Mouse (Mus musculus) heart, adult 2 months (tissue): ENCODE data around the gene Ska2. TPM values are rescaled to one million over a fixed set of nuclear protein-coding genes. Genes with fewer than 3 reads are reported as not detected.

Source experiments
- DNase-seq, 2 experiments: peaks; one replicate each; pipeline ENCODE4 v3.0.0; 2021
- H3K27ac ChIP-seq: fragments of 200-600 bp; 2 replicates; pipeline ENCODE4 v1.8.1; 2022
- H3K27me3 ChIP-seq: fragments of 200-500 bp; 2 replicates; pipeline ENCODE4 v1.6.1; 2012; ENCODE audit warnings: mild to moderate bottlenecking, low read length, inconsistent platforms, mixed read lengths; ENCODE audit not compliant: control insufficient read depth, insufficient read depth
- H3K36me3 ChIP-seq: fragments of 200-500 bp; 2 replicates; pipeline ENCODE4 v1.6.1; 2012; ENCODE audit warnings: low read length, inconsistent platforms; ENCODE audit not compliant: control insufficient read depth, insufficient read depth
- H3K4me1 ChIP-seq: fragments of 200-500 bp; 2 replicates; pipeline ENCODE4 v1.6.1; 2011; ENCODE audit warnings: low read length; ENCODE audit not compliant: control insufficient read depth, insufficient read depth
- H3K4me3 ChIP-seq: fragments of 200-600 bp; 2 replicates; pipeline ENCODE4 v1.8.1; 2022
- H3K79me2 ChIP-seq: fragments of 200-500 bp; replicated peaks from 2 replicates; pipeline ENCODE4 v1.6.1; 2012; ENCODE audit warnings: mild to moderate bottlenecking, inconsistent platforms, low read length, moderate library complexity, mixed read lengths; ENCODE audit not compliant: control insufficient read depth, insufficient read depth
- H3K9ac ChIP-seq: fragments of 200-500 bp; 2 replicates; pipeline ENCODE4 v1.6.1; 2012; ENCODE audit warnings: low read depth, mild to moderate bottlenecking, control low read depth, inconsistent platforms, low read length, mixed read lengths
- CTCF ChIP-seq: fragments of 200-600 bp; IDR thresholded peaks from 2 replicates; pipeline ENCODE4 v1.8.1; 2022; ENCODE audit warnings: antibody characterized with exemption, mild to moderate bottlenecking, moderate library complexity
- EP300 ChIP-seq: fragments of 200-500 bp; IDR thresholded peaks from 2 replicates; pipeline ENCODE4 v1.6.1; 2011; ENCODE audit warnings: low read depth, low read length, control low read depth; ENCODE audit not compliant: insufficient read depth
- POLR2A ChIP-seq: fragments of 200-500 bp; IDR thresholded peaks from 2 replicates; pipeline ENCODE4 v1.6.1; 2011; ENCODE audit warnings: mild to moderate bottlenecking, low read depth, low read length, control low read depth; ENCODE audit not compliant: insufficient read depth
- WGBS: fragments of 180-500 bp; shearing (Covaris S2); methylation state at CpG from one replicate; pipeline ENCODE4 v1.1.7; 2018; 5-methylcytosine and 5-hydroxymethylcytosine counted together
- intact Hi-C: fragments of 180-260 bp; cut with DNase I; formaldehyde crosslinking; loops from one replicate; pipeline ENCODE4 v1.15.1; 2025
- microRNA-seq, 2 experiments: library from miRNA; unstranded; fragments of <30 nt; microRNA quantifications; one replicate each; pipeline ENCODE4 v1.2.0; 2021
- polyA plus RNA-seq: library from polyadenylated mRNA; depleted of rRNA; stranded (reverse); fragments of >200 nt; gene quantifications from 2 replicates; pipeline ENCODE4 v1.2.3, GENCODE M21; 2012; rRNA removed
- total RNA-seq, 2 experiments: library from RNA; stranded (reverse); gene quantifications; 2 replicates each; pipeline ENCODE4 v1.2.3; 2021

Ska2 gene
- total and polyA plus RNA-seq, 3 experiments: 6.5 to 14.3 (median 13.6) TPM

GRCm38 (mm10) chr11:87136233-87136632 lies 27.2 kb downstream of the Ska2 start:
- Histone ChIP-seq H3K4me1 (no peaks in the 10 kb centered on the region), H3K36me3 (no peaks in the 10 kb centered on the region), H3K27me3 (no peaks in the 10 kb centered on the region), H3K9ac (no peak overlapping the region), H3K27ac (no peak overlapping the region), H3K4me3 (no peak overlapping the region), H3K79me2 (no peaks in the 10 kb centered on the region)
- intact Hi-C loops: no loop called here
- WGBS: 83% methylated on average over 4 of the region's 4 CpGs
- TF ChIP-seq POLR2A: no peak
- no peak for TF ChIP-seq CTCF
- no peak for TF ChIP-seq EP300
- no peak for DNase-seq

- no peak for DNase-seq
- intact Hi-C loops: no loop called here
- Histone ChIP-seq H3K27me3 (no peaks in the 10 kb centered on the region), H3K9ac (no peak overlapping the region), H3K27ac (no peak overlapping the region), H3K36me3 (no peaks in the 10 kb centered on the region), H3K4me3 (no peak overlapping the region), H3K4me1 (no peaks in the 10 kb centered on the region), H3K79me2 (no peaks in the 10 kb centered on the region)
- TF ChIP-seq EP300: no peak
- no peak for TF ChIP-seq POLR2A
- TF ChIP-seq CTCF: no peak
- 91% methylated on average over 2 of the region's 2 CpGs for WGBS
These were observed 49.0 kb downstream of the Ska2 start for GRCm38 (mm10) chr11:87158012-87158411.

GRCm38 (mm10) chr11:87162687-87163086 lies 53.7 kb downstream of the Ska2 start:
- H3K27ac ChIP-seq: no peak overlapping the region
- no peak overlapping the region for H3K4me3 ChIP-seq
- no peak for TF ChIP-seq CTCF
- TF ChIP-seq EP300: no peak
- TF ChIP-seq POLR2A: no peak
- H3K79me2 ChIP-seq: no peaks in the 10 kb centered on the region
- H3K9ac ChIP-seq: no peak overlapping the region
- WGBS: 86% methylated on average over 4 of the region's 4 CpGs
- H3K36me3 ChIP-seq: no peaks in the 10 kb centered on the region
- H3K4me1 ChIP-seq: no peaks in the 10 kb centered on the region
- no peaks in the 10 kb centered on the region for H3K27me3 ChIP-seq
- DNase-seq: no peak
- intact Hi-C loops: no loop called here

GRCm38 (mm10) chr11:87163751-87164150 lies 54.7 kb downstream of the Ska2 start:
- H3K36me3 ChIP-seq: no peaks in the 10 kb centered on the region
- no peak overlapping the region for H3K4me3 ChIP-seq
- no peak overlapping the region for H3K9ac ChIP-seq
- H3K27ac ChIP-seq: no peak overlapping the region
- intact Hi-C loops: no loop called here
- H3K4me1 ChIP-seq: no peaks in the 10 kb centered on the region
- H3K79me2 ChIP-seq: no peaks in the 10 kb centered on the region
- no peaks in the 10 kb centered on the region for H3K27me3 ChIP-seq
- no peak for TF ChIP-seq POLR2A
- no peak for TF ChIP-seq CTCF
- TF ChIP-seq EP300: no peak
- no peak for DNase-seq

GRCm38 (mm10) chr11:87173625-87174024 lies 64.6 kb downstream of the Ska2 start:
- no peak overlapping the region for H3K4me3 ChIP-seq
- H3K36me3 ChIP-seq: no peaks in the 10 kb centered on the region
- no peak overlapping the region for H3K27ac ChIP-seq
- DNase-seq: no peak
- no peak for TF ChIP-seq EP300
- TF ChIP-seq CTCF: no peak
- no peak for TF ChIP-seq POLR2A
- WGBS: 73% methylated on average over 5 of the region's 5 CpGs
- H3K79me2 ChIP-seq: no peaks in the 10 kb centered on the region
- H3K27me3 ChIP-seq: no peaks in the 10 kb centered on the region
- H3K4me1 ChIP-seq: no peaks in the 10 kb centered on the region
- no peak overlapping the region for H3K9ac ChIP-seq
- intact Hi-C loops: no loop called here

Small RNA genes within 50 kb of the gene (microRNA-seq; reads per million reads assigned to microRNA genes)
- gene Mir301: 12.7 to 38.7 reads per million in 2 experiments

Other genes with a start within 250 kb of the Ska2 start
- 10 to 100 TPM; 11.6 to 26.3 TPM for gene Ypel2, start 115.5 kb upstream of the Ska2 start, total RNA-seq
- gene Ypel2, start 115.5 kb upstream of the Ska2 start, polyA plus RNA-seq: 7.9 and 12.2 TPM in 2 replicates
- gene Gdpd1, start 35.2 kb upstream of the Ska2 start, total RNA-seq: 10 to 100 TPM; 12.0 to 12.5 TPM
- gene Gdpd1, start 35.2 kb upstream of the Ska2 start, polyA plus RNA-seq: 7.4 and 12.6 TPM in 2 replicates
- 1 to 10 TPM; 9.1 to 9.2 TPM for gene Smg8, start 22.5 kb upstream of the Ska2 start, total RNA-seq
- gene Smg8, start 22.5 kb upstream of the Ska2 start, polyA plus RNA-seq: 4.8 and 9.1 TPM in 2 replicates
- under 1 TPM; 0.29 to 0.36 TPM for gene Prr11, start 526 bp upstream of the Ska2 start, total RNA-seq
- gene Prr11, start 526 bp upstream of the Ska2 start, polyA plus RNA-seq: 0.18 and 0.67 TPM in 2 replicates
- 1 to 10 TPM; 5.9 to 8.3 TPM for gene Trim37, start 17.8 kb downstream of the Ska2 start, total RNA-seq
- 1.9 and 4.3 TPM in 2 replicates for gene Trim37, start 17.8 kb downstream of the Ska2 start, polyA plus RNA-seq
- 1 to 10 TPM; 6.3 to 6.9 TPM for gene Ppm1e, start 249.8 kb downstream of the Ska2 start, total RNA-seq
- gene Ppm1e, start 249.8 kb downstream of the Ska2 start, polyA plus RNA-seq: 1.8 and 4.4 TPM in 2 replicates